Mouse (Mus musculus): ENCODE results near the gene Smim27. TPM values are rescaled to one million over a fixed set of nuclear protein-coding genes. Genes with fewer than 3 reads are reported as not detected.

Smim27 gene
- total and polyA plus RNA-seq, 2 experiments from 2014 or later, result 0.65 to 49.4 TPM

DNA sequence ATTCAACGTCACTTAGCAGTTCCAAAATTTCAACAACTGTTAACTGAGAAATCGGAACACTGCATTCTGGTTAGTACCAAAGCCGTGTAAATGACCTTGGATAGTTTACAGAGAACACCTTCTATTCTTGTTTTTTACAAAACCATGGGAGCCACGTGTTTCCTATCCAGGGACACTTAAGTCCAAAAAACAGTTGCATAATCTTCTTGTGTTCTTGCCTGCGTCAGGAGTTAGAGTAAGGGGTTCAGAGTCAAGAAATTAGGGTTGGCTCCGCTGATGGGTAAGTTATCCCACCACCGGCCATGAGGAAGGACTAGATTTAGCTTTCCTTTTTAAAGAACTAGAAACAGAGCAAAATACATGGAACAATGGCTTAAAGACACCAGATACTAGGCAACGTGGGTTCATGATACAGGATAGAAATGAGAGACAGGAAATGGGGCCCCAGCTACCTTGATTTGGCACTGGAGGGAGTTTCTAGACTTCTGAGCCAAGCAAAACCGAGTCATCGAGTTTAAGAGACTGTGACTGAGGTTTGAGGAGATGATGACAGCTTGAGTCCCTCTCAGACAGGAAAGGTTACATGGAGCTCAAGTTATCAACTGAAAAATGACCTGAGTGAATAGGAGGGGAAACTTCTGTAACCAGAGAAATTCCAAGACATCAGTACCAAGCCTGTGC lies 33.2 kb downstream of the Smim27 start:
- WGBS, result 53% methylated on average over 10 of the region's 10 CpGs

GRCm38 (mm10) chr4:40309682-40310081 lies 40.3 kb downstream of the Smim27 start:
- ATAC-seq (ENCODE audit: insufficient read depth, low read depth) (no peak), DNase-seq (ENCODE audit: low spot score) (no peak)
- Histone ChIP-seq H3K27ac (ENCODE audit: low read depth) (no peak overlapping the region), H3K9ac (replicated peaks; ENCODE audit: low read depth, low read length) (no peak overlapping the region), H3K27me3 (ENCODE audit: control insufficient read depth, insufficient read depth, low read length) (no peaks in the 10 kb centered on the region), H3K36me3 (replicated peaks; ENCODE audit: control insufficient read depth, insufficient read depth, low read length) (no peaks in the 10 kb centered on the region), H3K9me3 (replicated peaks; ENCODE audit: control insufficient read depth, low read length) (no peaks in the 10 kb centered on the region), H3K4me2 (ENCODE audit: low read depth, low read length) (no peak overlapping the region), H3K4me1 (ENCODE audit: control insufficient read depth, insufficient read depth) (no peaks in the 10 kb centered on the region), H3K4me3 (ENCODE audit: low read depth, low read length) (no peak overlapping the region)
- no peak for TF ChIP-seq CTCF (IDR thresholded peaks at IDR 0.05; ENCODE audit: low read depth)
- TF ChIP-seq EP300 (IDR thresholded peaks at IDR 0.05; ENCODE audit: low read depth), result no peak

More for the DNA sequence above, 33.2 kb downstream of the Smim27 start:
- no peaks in the 10 kb centered on the region for H3K4me1 ChIP-seq (ENCODE audit: control insufficient read depth, insufficient read depth)
- H3K4me3 ChIP-seq (ENCODE audit: low read depth, low read length), result no peak overlapping the region
- TF ChIP-seq EP300 (IDR thresholded peaks at IDR 0.05; ENCODE audit: low read depth), result no peak
- no peak for TF ChIP-seq CTCF (IDR thresholded peaks at IDR 0.05; ENCODE audit: low read depth)
- no peak for ATAC-seq (ENCODE audit: insufficient read depth, low read depth)
- 0 out of 2 replicates have a peak, but pooled peaks cover 3% of the 10 kb centered on the region for H3K27me3 ChIP-seq (ENCODE audit: control insufficient read depth, insufficient read depth, low read length)
- H3K4me2 ChIP-seq (ENCODE audit: low read depth, low read length), result no peak overlapping the region
- no peak overlapping the region for H3K9ac ChIP-seq (replicated peaks; ENCODE audit: low read depth, low read length)
- H3K9me3 ChIP-seq (replicated peaks; ENCODE audit: control insufficient read depth, low read length), result no peaks in the 10 kb centered on the region
- no peak overlapping the region for H3K27ac ChIP-seq (ENCODE audit: low read depth)
- no peaks in the 10 kb centered on the region for H3K36me3 ChIP-seq (replicated peaks; ENCODE audit: control insufficient read depth, insufficient read depth, low read length)
- no peak for DNase-seq (ENCODE audit: low spot score)

GRCm38 (mm10) chr4:40310796-40311383 lies 41.5 kb downstream of the Smim27 start:
- Histone ChIP-seq H3K4me2 (ENCODE audit: low read depth, low read length) (no peak overlapping the region), H3K36me3 (replicated peaks; ENCODE audit: control insufficient read depth, insufficient read depth, low read length) (no peaks in the 10 kb centered on the region)

GRCm38 (mm10) chr4:40312213-40312612 lies 42.8 kb downstream of the Smim27 start:
- no peaks in the 10 kb centered on the region for H3K4me1 ChIP-seq (ENCODE audit: control insufficient read depth, insufficient read depth)
- no peak overlapping the region for H3K4me2 ChIP-seq (ENCODE audit: low read depth, low read length)
- 47% methylated on average over 1 of the region's 1 CpGs for WGBS
- no peaks in the 10 kb centered on the region for H3K27me3 ChIP-seq (ENCODE audit: control insufficient read depth, insufficient read depth, low read length)
- no peak for DNase-seq (ENCODE audit: low spot score)
- no peak for ATAC-seq (ENCODE audit: insufficient read depth, low read depth)
- H3K36me3 ChIP-seq (replicated peaks; ENCODE audit: control insufficient read depth, insufficient read depth, low read length), result no peaks in the 10 kb centered on the region
- no peaks in the 10 kb centered on the region for H3K9me3 ChIP-seq (replicated peaks; ENCODE audit: control insufficient read depth, low read length)
- no peak overlapping the region for H3K9ac ChIP-seq (replicated peaks; ENCODE audit: low read depth, low read length)
- H3K4me3 ChIP-seq (ENCODE audit: low read depth, low read length), result no peak overlapping the region
- TF ChIP-seq EP300 (IDR thresholded peaks at IDR 0.05; ENCODE audit: low read depth), result no peak
- TF ChIP-seq CTCF (IDR thresholded peaks at IDR 0.05; ENCODE audit: low read depth), result no peak
- no peak overlapping the region for H3K27ac ChIP-seq (ENCODE audit: low read depth)

More at GRCm38 (mm10) chr4:40310796-40311383, 41.5 kb downstream of the Smim27 start:
- no peaks in the 10 kb centered on the region for H3K4me1 ChIP-seq (ENCODE audit: control insufficient read depth, insufficient read depth)
- no peaks in the 10 kb centered on the region for H3K9me3 ChIP-seq (replicated peaks; ENCODE audit: control insufficient read depth, low read length)
- no peaks in the 10 kb centered on the region for H3K27me3 ChIP-seq (ENCODE audit: control insufficient read depth, insufficient read depth, low read length)
- 74% methylated on average over 11 of the region's 11 CpGs for WGBS
- H3K9ac ChIP-seq (replicated peaks; ENCODE audit: low read depth, low read length), result no peak overlapping the region
- DNase-seq (ENCODE audit: low spot score) (no peak), ATAC-seq (ENCODE audit: insufficient read depth, low read depth) (no peak)
- no peak overlapping the region for H3K4me3 ChIP-seq (ENCODE audit: low read depth, low read length)
- H3K27ac ChIP-seq (ENCODE audit: low read depth), result no peak overlapping the region
- TF ChIP-seq CTCF (IDR thresholded peaks at IDR 0.05; ENCODE audit: low read depth) (no peak), EP300 (IDR thresholded peaks at IDR 0.05; ENCODE audit: low read depth) (no peak)

- DNase-seq (ENCODE audit: low spot score), result no peak
- TF ChIP-seq EP300 (IDR thresholded peaks at IDR 0.05; ENCODE audit: low read depth), result no peak
- no peak for TF ChIP-seq CTCF (IDR thresholded peaks at IDR 0.05; ENCODE audit: low read depth)
- H3K9me3 ChIP-seq (replicated peaks; ENCODE audit: control insufficient read depth, low read length), result no peaks in the 10 kb centered on the region
- H3K4me1 ChIP-seq (ENCODE audit: control insufficient read depth, insufficient read depth), result no peaks in the 10 kb centered on the region
- no peaks in the 10 kb centered on the region for H3K36me3 ChIP-seq (replicated peaks; ENCODE audit: control insufficient read depth, insufficient read depth, low read length)
- no peak overlapping the region for H3K4me2 ChIP-seq (ENCODE audit: low read depth, low read length)
- H3K9ac ChIP-seq (replicated peaks; ENCODE audit: low read depth, low read length), result no peak overlapping the region
- no peak overlapping the region for H3K27ac ChIP-seq (ENCODE audit: low read depth)
- ATAC-seq (ENCODE audit: insufficient read depth, low read depth), result no peak
- no peaks in the 10 kb centered on the region for H3K27me3 ChIP-seq (ENCODE audit: control insufficient read depth, insufficient read depth, low read length)
- H3K4me3 ChIP-seq (ENCODE audit: low read depth, low read length), result no peak overlapping the region
- WGBS, result 61% methylated on average over 6 of the region's 6 CpGs
Measured at GRCm38 (mm10) chr4:40313026-40313425, 43.6 kb downstream of the Smim27 start.
